Mouse (Mus musculus) midbrain, embryonic 11.5 days (tissue): Measurements from ENCODE around the gene Pip5k1b. TPM values are rescaled to one million over a fixed set of nuclear protein-coding genes. Genes with fewer than 3 reads are reported as not detected.

Experiments
- polyA plus RNA-seq: library from polyadenylated mRNA; unstranded; fragments of >200 nt; fragmentation: Nextera tagmentation; extraction: Ambion mirVana; gene quantifications from 2 replicates; pipeline ENCODE4 v1.2.1, GENCODE M21; 2014

Pip5k1b gene
- polyA plus RNA-seq, 1 experiment from 2014 or later = 2.3 TPM

Other genes starting within 250 kb of the Pip5k1b start
- gene Fam122a, start 78.5 kb downstream of the Pip5k1b start, polyA plus RNA-seq = 48.3 and 50.6 TPM in 2 replicates
- 0.29 and 0.58 TPM in 2 replicates for gene Tmem252, start 118.1 kb upstream of the Pip5k1b start, polyA plus RNA-seq